Mouse (Mus musculus) stomach, embryonic 15.5 days (tissue): ENCODE data around the gene Tunar. TPM values are rescaled to one million over a fixed set of nuclear protein-coding genes. Genes with fewer than 3 reads are reported as not detected.
A peak's percentile ranks its signal among the peaks of the same experiment; 100 is the strongest.

Experiments
- ATAC-seq: fragments of 200-750 bp; cut with Nextera tagmentation; 2 replicates; pipeline ENCODE4 v1.8.0; 2017; ENCODE audit warnings: low read depth, moderate number of reproducible peaks, moderate TSS enrichment; ENCODE audit not compliant: insufficient read depth, low FRiP score
- H3K27ac ChIP-seq: fragments of 300-500 bp; sonication (generic); 2 replicates; pipeline ENCODE4 v1.5.1; 2015; ENCODE audit warnings: mild to moderate bottlenecking, inconsistent platforms
- H3K27me3 ChIP-seq: fragments of 300-500 bp; sonication (generic); replicated peaks from 2 replicates; pipeline ENCODE4 v1.6.1; 2015; ENCODE audit warnings: inconsistent platforms
- H3K36me3 ChIP-seq: fragments of 300-500 bp; sonication (generic); 2 replicates; pipeline ENCODE4 v1.6.1; 2015; ENCODE audit warnings: inconsistent platforms
- H3K4me1 ChIP-seq: fragments of 300-500 bp; sonication (generic); 2 replicates; pipeline ENCODE4 v1.6.1; 2015; ENCODE audit warnings: inconsistent platforms
- H3K4me2 ChIP-seq: fragments of 300-500 bp; sonication (generic); 2 replicates; pipeline ENCODE4 v1.6.1; 2015; ENCODE audit warnings: mild to moderate bottlenecking, inconsistent platforms
- H3K4me3 ChIP-seq: fragments of 300-500 bp; sonication (generic); replicated peaks from 2 replicates; pipeline ENCODE4 v1.5.1; 2015; ENCODE audit warnings: inconsistent platforms
- H3K9ac ChIP-seq: fragments of 300-500 bp; sonication (generic); 2 replicates; pipeline ENCODE4 v1.6.1; 2015; ENCODE audit warnings: inconsistent platforms
- H3K9me3 ChIP-seq: fragments of 300-500 bp; sonication (generic); 2 replicates; pipeline ENCODE4 v1.6.1; 2016; ENCODE audit warnings: inconsistent platforms
- WGBS: fragments of 180-500 bp; shearing (Covaris S2); methylation state at CpG from one replicate; pipeline ENCODE4 v1.1.7; 2015; 5-methylcytosine and 5-hydroxymethylcytosine counted together
- polyA plus RNA-seq: library from polyadenylated mRNA; unstranded; fragments of >200 nt; fragmentation: Nextera tagmentation; extraction: Ambion mirVana; gene quantifications from 2 replicates; pipeline ENCODE4 v1.2.1, GENCODE M21; 2015

Gene Tunar
- polyA plus RNA-seq, 1 experiment from 2014 or later: 0.13 TPM

DNA sequence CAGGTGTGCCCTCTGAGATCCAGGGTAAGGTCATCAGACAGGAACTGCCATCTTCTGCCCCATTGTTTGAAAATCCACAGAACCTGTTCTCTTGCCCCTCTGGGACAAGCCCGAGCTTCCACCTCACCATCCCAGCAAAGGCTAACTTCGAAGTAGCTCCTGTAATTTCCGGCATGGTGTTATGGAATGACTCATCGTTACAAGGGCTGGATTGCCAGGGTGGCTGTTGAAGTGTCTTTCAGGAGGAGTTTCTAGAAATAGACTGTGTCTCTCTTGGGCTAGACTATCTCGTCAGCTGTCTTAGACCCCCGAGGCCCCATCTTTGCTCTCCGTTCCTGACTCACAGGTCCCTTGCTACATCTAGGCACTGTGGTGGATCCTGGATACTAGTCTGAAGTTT is 10.8 kb downstream of the Tunar start:
- H3K4me2 ChIP-seq: no peak overlapping the region
- no peaks in the 10 kb centered on the region for H3K4me1 ChIP-seq
- no peaks in the 10 kb centered on the region for H3K36me3 ChIP-seq
- H3K27me3 ChIP-seq: no peaks in the 10 kb centered on the region
- H3K27ac ChIP-seq: no peak overlapping the region
- ATAC-seq: no peak
- H3K9ac ChIP-seq: no peak overlapping the region
- no peak overlapping the region for H3K4me3 ChIP-seq
- WGBS: 77% methylated on average over 7 of the region's 7 CpGs
- no peaks in the 10 kb centered on the region for H3K9me3 ChIP-seq

DNA sequence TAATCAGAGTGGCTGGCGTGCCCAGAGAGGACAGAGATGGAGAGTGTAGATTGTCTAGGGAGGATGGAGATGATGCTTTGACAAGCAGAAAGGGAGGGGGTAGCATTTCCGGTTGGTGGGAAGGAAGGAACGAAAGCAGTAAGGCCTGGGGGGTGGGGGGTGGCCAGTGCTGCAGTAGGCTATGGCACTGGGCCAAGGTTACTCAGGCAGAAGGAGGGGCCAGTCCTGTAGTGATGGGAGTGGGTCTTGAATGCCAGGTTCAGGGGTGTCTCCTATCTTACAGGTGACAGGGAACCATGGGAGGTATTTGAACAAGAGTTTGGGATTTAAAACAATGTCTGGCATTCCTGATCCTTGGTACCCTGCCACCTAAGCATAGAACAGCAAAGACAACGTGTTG is 13.2 kb downstream of the Tunar start:
- no peak overlapping the region for H3K27ac ChIP-seq
- H3K9ac ChIP-seq: no peak overlapping the region
- H3K36me3 ChIP-seq: no peaks in the 10 kb centered on the region
- H3K4me3 ChIP-seq: no peak overlapping the region
- 53% methylated on average over 4 of the region's 4 CpGs for WGBS
- H3K4me1 ChIP-seq: no peaks in the 10 kb centered on the region
- no peak overlapping the region for H3K4me2 ChIP-seq
- no peak for ATAC-seq
- H3K9me3 ChIP-seq: no peaks in the 10 kb centered on the region
- no peaks in the 10 kb centered on the region for H3K27me3 ChIP-seq

DNA sequence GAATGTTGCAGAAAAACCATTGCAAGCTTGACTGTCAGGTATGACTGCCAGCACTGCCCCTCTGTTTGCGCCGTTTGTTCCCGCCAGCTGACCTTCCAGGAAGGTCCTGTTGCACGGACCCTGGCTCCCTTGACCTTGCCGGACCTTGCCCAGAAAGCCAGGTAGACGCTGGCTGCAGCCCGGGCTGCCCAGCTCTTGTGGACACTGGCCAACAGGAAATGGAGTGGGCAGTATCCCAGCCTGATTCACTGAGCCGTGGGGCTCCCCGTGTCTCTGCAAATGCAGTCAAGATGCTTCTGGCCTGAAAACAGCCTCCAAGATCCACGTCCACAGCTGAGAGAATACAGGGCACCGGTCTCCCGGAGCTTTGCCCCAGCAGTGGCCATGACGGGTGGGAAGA is 13.6 kb downstream of the Tunar start:
- 76% methylated on average over 13 of the region's 13 CpGs for WGBS
- ATAC-seq: no peak

DNA sequence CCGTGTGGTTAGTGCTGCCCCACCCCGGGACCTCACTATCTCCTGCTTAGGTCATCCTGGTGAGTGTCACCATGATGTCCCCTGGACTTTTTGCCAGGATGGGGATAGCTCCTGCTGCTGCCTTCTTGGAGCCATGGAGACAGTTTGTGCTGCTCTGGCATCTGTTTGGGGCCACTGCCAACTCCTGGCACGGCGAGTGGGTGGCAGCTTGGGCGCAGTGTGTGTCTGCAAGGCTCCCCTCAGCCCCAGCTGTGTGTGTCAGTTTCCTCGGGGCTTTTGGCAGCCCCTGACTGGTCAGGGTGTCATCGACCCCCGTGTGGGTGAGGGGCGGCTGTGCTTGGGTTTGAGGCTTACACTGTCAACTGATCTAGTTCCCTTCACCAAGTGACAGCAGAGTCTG is 20.6 kb downstream of the Tunar start:
- WGBS: 77% methylated on average over 9 of the region's 9 CpGs
- no peak for ATAC-seq
- H3K4me1 ChIP-seq: no peaks in the 10 kb centered on the region

More for the DNA sequence above, 13.6 kb downstream of the Tunar start:
- Histone ChIP-seq H3K4me1 (no peaks in the 10 kb centered on the region), H3K9ac (no peak overlapping the region), H3K36me3 (no peaks in the 10 kb centered on the region), H3K9me3 (no peaks in the 10 kb centered on the region), H3K4me2 (no peak overlapping the region), H3K4me3 (no peak overlapping the region), H3K27me3 (no peaks in the 10 kb centered on the region), H3K27ac (no peak overlapping the region)

DNA sequence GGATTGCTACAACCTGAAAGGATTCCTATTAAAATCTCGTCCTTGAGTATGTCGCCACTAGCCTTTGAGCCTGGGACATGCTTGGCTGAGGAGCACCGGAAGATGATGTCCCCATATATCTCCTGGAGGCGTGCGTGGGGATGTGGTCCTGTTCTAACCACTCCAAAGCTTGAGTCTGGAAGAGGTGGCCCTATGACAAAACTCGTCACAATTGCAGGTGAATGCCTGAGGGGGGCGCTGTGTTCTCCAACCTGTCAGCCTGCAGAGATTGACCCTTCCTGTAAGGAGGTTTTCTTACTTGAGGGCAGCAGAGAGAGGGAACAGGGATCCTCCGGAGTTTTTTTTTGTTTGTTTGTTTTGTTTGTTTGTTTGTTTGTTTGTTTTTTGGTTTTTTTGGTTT is 21.1 kb downstream of the Tunar start:
- no peak overlapping the region for H3K9ac ChIP-seq
- no peaks in the 10 kb centered on the region for H3K4me1 ChIP-seq
- H3K27me3 ChIP-seq: no peaks in the 10 kb centered on the region
- ATAC-seq: no peak
- no peak overlapping the region for H3K4me3 ChIP-seq
- H3K4me2 ChIP-seq: no peak overlapping the region
- H3K9me3 ChIP-seq: no peaks in the 10 kb centered on the region
- 85% methylated on average over 8 of the region's 8 CpGs for WGBS
- H3K27ac ChIP-seq: no peak overlapping the region
- no peaks in the 10 kb centered on the region for H3K36me3 ChIP-seq

More for the DNA sequence above, 20.6 kb downstream of the Tunar start:
- no peak overlapping the region for H3K27ac ChIP-seq
- no peak overlapping the region for H3K4me2 ChIP-seq
- no peaks in the 10 kb centered on the region for H3K27me3 ChIP-seq
- no peaks in the 10 kb centered on the region for H3K36me3 ChIP-seq
- H3K9ac ChIP-seq: no peak overlapping the region
- no peaks in the 10 kb centered on the region for H3K9me3 ChIP-seq
- no peak overlapping the region for H3K4me3 ChIP-seq

DNA sequence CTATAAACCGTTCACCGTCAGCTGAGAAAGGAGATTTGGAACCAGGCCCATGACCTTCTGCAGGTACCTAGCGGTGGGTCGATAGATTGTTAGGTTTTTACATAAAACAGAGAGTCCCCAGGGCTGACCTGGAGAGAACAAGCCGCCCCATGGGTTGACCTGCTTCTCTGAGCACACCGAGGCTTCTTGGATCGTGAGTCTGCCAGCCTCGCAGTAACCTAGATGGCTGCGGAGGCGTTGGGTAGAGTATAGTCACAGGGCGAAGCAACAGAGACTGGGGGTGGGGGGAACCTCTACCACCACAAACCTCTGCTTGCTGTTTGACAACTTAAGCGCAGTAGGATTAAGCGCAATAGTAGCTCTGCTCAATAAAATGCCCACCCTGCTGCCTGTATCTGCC is 23.1 kb downstream of the Tunar start:
- no peak for ATAC-seq
- Histone ChIP-seq H3K36me3 (no peaks in the 10 kb centered on the region), H3K9ac (no peak overlapping the region), H3K4me2 (no peak overlapping the region), H3K4me3 (no peak overlapping the region), H3K9me3 (no peaks in the 10 kb centered on the region), H3K27ac (no peak overlapping the region), H3K4me1 (no peaks in the 10 kb centered on the region), H3K27me3 (no peaks in the 10 kb centered on the region)
- 86% methylated on average over 13 of the region's 13 CpGs for WGBS

DNA sequence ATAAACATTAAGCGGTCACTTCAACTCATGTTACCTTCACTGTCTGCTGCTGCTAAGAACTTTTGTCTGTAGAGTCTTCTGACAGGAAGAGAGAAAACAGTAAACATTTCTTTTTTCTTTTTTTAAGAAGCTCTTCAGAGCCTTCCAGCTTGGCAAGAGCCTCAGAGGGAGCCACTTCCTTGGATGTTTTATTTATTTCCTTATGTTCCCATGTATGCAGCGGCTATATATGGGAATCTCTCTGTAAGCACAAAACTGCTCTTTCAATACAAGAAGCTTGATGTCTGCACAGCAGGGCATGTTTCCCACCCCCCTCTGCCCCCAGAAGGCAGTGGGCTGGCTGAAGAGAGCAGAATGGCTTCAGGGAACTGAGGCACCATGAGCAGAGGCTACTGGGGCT is 30.0 kb downstream of the Tunar start:
- Histone ChIP-seq H3K9ac (no peak overlapping the region), H3K27me3 (no peaks in the 10 kb centered on the region), H3K4me1 (no peaks in the 10 kb centered on the region), H3K4me2 (peak overlapping the region; percentile 21; the same call in 1 of the 2 replicates), H3K27ac (no peak overlapping the region; the same call in 1 of the 2 replicates), H3K36me3 (no peaks in the 10 kb centered on the region), H3K4me3 (no peak overlapping the region), H3K9me3 (no peaks in the 10 kb centered on the region)
- no peak for ATAC-seq
- 35% methylated on average over 2 of the region's 2 CpGs for WGBS

DNA sequence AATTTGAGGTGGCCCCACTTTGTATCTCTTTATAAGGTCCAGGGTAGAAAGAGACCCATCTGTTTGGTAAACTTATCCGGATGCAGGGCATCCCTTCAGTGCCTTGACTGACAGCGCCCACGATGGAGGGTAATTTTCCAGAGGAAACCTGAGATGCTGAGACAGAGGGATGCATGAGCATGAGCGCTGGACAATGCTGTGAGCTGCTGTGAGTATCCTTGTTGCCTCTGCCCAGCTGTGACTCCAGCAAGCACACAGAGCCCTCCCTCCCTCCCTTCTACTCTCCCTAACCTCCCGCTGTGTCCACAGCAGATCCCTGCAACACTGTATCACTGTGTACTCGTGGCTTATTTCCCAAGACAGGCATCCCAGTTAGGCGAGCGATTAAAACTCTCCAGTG is 40.9 kb downstream of the Tunar start:
- no peak overlapping the region for H3K9ac ChIP-seq
- WGBS: 54% methylated on average over 8 of the region's 8 CpGs
- no peaks in the 10 kb centered on the region for H3K4me1 ChIP-seq
- no peaks in the 10 kb centered on the region for H3K9me3 ChIP-seq
- no peak overlapping the region for H3K4me3 ChIP-seq
- H3K27ac ChIP-seq: no peak overlapping the region
- H3K27me3 ChIP-seq: no peaks in the 10 kb centered on the region
- no peak for ATAC-seq
- no peaks in the 10 kb centered on the region for H3K36me3 ChIP-seq
- H3K4me2 ChIP-seq: no peak overlapping the region

DNA sequence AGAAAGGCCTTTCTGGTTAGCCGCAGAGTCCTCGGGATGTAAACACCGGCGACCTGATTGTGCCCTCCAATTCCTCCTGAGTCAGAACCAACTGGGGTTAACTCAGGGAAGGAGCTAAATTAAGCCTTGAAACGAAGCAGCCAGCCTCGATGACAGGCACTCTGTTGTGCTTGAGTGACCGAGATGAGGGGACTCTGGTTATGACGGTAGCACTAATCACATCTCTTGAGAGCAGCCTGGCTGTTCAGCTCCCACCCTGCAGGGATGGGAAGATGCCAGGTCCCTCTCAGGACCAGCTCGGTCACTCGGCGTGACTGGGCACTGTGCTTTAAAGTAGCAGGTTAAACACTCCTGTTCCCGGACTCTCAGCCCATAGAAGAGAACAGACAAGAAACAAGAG is 43.3 kb downstream of the Tunar start:
- Histone ChIP-seq H3K9ac (no peak overlapping the region), H3K4me2 (no peak overlapping the region), H3K27me3 (no peaks in the 10 kb centered on the region), H3K36me3 (no peaks in the 10 kb centered on the region), H3K27ac (no peak overlapping the region), H3K4me1 (no peaks in the 10 kb centered on the region), H3K4me3 (no peak overlapping the region), H3K9me3 (no peaks in the 10 kb centered on the region)
- WGBS: 45% methylated on average over 12 of the region's 12 CpGs
- no peak for ATAC-seq

DNA sequence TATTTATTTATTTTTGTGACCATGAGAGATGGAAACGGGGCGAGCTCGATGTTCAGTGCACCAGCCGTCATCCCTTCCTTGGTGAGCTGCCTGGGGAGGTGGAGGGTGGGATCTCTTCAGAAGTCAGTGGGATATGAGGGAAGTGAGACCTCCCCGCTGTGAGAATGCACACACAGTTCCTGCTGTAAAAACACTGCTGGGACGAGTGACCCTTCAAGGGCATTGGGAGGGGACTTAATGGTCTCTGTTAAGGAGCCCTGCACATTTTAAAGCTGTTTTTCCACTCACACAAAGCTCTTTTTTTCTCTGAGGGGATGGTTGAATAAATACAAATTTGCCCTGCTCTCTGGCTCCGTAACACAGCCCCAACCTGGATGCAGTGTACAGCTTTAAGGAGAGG is 49.1 kb downstream of the Tunar start:
- Histone ChIP-seq H3K9me3 (no peaks in the 10 kb centered on the region), H3K36me3 (no peaks in the 10 kb centered on the region), H3K4me2 (no peak overlapping the region), H3K27ac (no peak overlapping the region), H3K9ac (no peak overlapping the region), H3K4me3 (no peak overlapping the region), H3K27me3 (no peaks in the 10 kb centered on the region), H3K4me1 (no peaks in the 10 kb centered on the region)
- WGBS: 61% methylated on average over 7 of the region's 7 CpGs
- ATAC-seq: no peak

DNA sequence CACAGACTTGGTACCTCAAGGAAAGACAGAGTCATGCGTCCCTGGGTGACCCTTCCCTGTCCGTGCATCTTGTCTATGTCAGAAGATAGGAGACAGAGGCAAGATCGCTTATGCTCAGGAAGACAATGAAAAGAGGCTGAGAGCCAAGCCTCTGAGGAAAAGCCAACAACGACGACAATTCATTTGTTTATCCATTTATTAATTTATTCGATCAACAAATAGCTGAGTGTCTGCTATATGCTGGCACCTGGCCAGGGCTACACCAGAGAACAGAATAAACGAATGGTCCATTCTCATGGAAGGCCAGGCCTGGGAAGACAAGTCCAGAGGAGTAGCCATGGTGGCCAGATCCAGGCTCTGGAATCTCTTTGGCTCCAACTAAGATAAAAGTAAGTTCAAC is 61.0 kb downstream of the Tunar start:
- no peak for ATAC-seq
- WGBS: 61% methylated on average over 7 of the region's 7 CpGs

DNA sequence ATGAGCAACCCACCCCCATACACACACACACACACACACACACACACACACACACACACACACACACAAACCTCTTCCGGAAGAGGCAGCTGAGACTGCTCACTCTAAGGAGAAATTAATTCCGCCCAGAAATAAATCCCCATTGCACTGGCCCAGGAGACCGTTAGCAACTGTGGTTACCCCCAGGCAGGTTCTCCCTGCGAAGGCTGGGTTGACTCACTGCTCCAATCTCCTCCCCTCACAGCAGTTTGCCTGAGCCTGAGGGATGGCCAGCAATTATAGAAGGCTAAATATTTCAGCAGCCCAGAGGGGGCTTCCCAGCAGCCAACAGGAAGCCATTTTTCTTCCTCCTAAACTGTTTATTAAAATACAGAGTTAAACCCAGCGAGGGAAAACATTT is 64.5 kb downstream of the Tunar start:
- no peak overlapping the region for H3K4me2 ChIP-seq
- no peak overlapping the region for H3K9ac ChIP-seq
- H3K4me3 ChIP-seq: no peak overlapping the region
- peak; percentile 27; the same call in 1 of the 2 replicates for ATAC-seq
- 34% methylated on average over 5 of the region's 5 CpGs for WGBS
- no peaks in the 10 kb centered on the region for H3K36me3 ChIP-seq
- no peak overlapping the region for H3K27ac ChIP-seq
- no peaks in the 10 kb centered on the region for H3K9me3 ChIP-seq
- no peaks in the 10 kb centered on the region for H3K4me1 ChIP-seq
- no peaks in the 10 kb centered on the region for H3K27me3 ChIP-seq

More for the DNA sequence above, 61.0 kb downstream of the Tunar start:
- Histone ChIP-seq H3K27me3 (no peaks in the 10 kb centered on the region), H3K36me3 (no peaks in the 10 kb centered on the region), H3K4me1 (no peaks in the 10 kb centered on the region), H3K27ac (no peak overlapping the region), H3K9me3 (no peaks in the 10 kb centered on the region), H3K4me3 (no peak overlapping the region), H3K4me2 (no peak overlapping the region), H3K9ac (no peak overlapping the region)

DNA sequence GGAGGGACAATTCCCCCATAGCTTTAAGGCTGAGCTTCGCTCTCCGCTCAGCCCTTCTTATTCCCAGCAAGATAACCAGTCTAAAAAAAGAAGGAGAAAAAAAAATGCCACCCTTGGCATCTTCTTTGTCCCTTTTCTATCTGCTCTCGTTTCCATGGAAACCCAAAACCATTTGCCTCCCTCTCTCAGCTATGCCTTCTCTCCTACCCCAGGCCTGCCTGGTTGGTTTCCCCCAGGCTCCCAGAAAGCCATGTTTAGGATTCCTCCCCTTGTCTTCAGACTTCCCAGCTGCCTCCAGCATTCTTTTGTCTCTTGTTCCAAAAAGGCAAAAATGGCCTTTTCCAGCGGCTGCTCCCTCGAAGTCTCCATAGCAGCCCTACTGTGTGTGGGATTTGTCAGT is 70.1 kb downstream of the Tunar start:
- 75% methylated on average over 5 of the region's 5 CpGs for WGBS
- Histone ChIP-seq H3K27me3 (no peaks in the 10 kb centered on the region), H3K27ac (no peak overlapping the region), H3K36me3 (no peaks in the 10 kb centered on the region), H3K9me3 (no peaks in the 10 kb centered on the region), H3K4me2 (no peak overlapping the region), H3K4me3 (no peak overlapping the region), H3K9ac (no peak overlapping the region), H3K4me1 (no peaks in the 10 kb centered on the region)
- no peak for ATAC-seq
